Mouse (Mus musculus) liver, postnatal 0 days (tissue): ENCODE data around the gene Fgfr1op.

Experiments
- CTCF ChIP-seq: sonication (generic); IDR thresholded peaks from 2 replicates; pipeline ENCODE4 v1.5.1; 2016; ENCODE audit warnings: antibody characterized with exemption, low read depth
- EP300 ChIP-seq: IDR thresholded peaks from 2 replicates; pipeline ENCODE4 v1.6.1; 2016; ENCODE audit warnings: antibody characterized with exemption, low read depth, mild to moderate bottlenecking

DNA sequence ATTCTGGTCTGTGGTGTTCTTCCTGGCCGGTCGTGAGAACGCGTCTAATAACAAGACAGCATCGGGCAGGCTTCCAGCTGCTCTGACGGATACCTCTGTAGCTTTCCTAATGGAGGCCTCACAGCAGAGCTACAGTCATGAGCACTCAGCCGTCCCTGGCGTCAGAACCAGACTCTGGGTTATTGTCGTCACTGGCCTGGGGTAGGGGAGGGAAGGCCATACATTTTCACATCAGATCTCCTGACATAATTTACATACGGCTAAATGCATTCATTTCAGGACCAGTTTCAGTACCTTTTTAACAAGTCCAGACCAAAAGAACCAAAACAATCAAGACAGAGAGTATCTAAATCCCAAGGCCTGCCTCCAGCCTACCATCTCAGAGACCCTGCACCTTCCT lies 57.9 kb downstream of the Fgfr1op start:
- no peak for TF ChIP-seq CTCF
- TF ChIP-seq EP300: no peak
